Mouse (Mus musculus): Measurements from ENCODE around the gene Gpn1. TPM values are rescaled to one million over a fixed set of nuclear protein-coding genes. Genes with fewer than 3 reads are reported as not detected.
"Not testable (repeated sequence)": the region's sequence is repeated elsewhere in the genome, so short reads cannot be mapped to it uniquely, and the experiment has no call there.

Gpn1 gene
- polyA plus RNA-seq, 1 experiment from 2014 or later, result 52.9 TPM

GRCm38 (mm10) chr5:31527707-31528106 lies 33.2 kb downstream of the Gpn1 start, which contains the start of gene Supt7l:
Gene Supt7l, minus strand, starts transcription at chr5:31527807.
- not testable (repeated sequence) for H3K9me3 ChIP-seq (replicated peaks; ENCODE audit: control insufficient read depth, low read length); H3K27me3 ChIP-seq (ENCODE audit: control insufficient read depth, insufficient read depth, low read length); H3K36me3 ChIP-seq (ENCODE audit: control insufficient read depth, insufficient read depth, low read length); ATAC-seq (ENCODE audit: insufficient read depth, low FRiP score)
- WGBS, result 73% methylated on average over 11 of the region's 11 CpGs
- H3K9ac ChIP-seq (ENCODE audit: low read length), result peak within 1 kb of the TSS; percentile 93
- H3K4me2 ChIP-seq (ENCODE audit: low read depth, low read length), result peak within 1 kb of the TSS; percentile 88
- peak within 1 kb of the TSS; percentile 95 for H3K4me3 ChIP-seq (replicated peaks; ENCODE audit: low read length)
- peaks cover 10% of the 10 kb centered on the region for H3K4me1 ChIP-seq (ENCODE audit: control insufficient read depth, insufficient read depth, low read length)
- peak within 1 kb of the TSS; percentile 90; the same call in 1 of the 2 replicates for H3K27ac ChIP-seq (ENCODE audit: low read length)

DNA sequence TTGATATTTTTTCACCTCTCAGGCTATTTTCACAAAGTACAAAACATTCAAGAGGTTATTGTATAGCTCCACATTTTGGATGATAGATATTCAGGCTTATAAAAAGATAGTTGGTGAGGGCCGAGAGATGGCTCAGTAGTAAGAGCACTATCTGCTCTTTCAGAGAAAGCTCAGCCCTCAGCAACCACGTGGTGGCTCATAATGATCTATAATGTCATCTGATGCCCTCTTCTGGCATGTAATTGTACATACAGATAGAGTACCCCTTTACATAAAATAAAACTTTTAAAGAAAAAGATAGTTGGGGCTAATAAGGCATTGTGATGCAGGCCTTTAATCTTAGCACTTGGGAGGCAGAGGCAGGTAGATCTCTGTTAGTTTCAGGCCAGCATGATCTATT lies 34.0 kb downstream of the Gpn1 start:
- 50% methylated on average over 2 of the region's 2 CpGs for WGBS
- no peak overlapping the region for H3K4me3 ChIP-seq (replicated peaks; ENCODE audit: low read length)
- no peak overlapping the region for H3K4me2 ChIP-seq (ENCODE audit: low read depth, low read length)
- ATAC-seq (ENCODE audit: insufficient read depth, low FRiP score), result no peak
- no peaks in the 10 kb centered on the region for H3K27me3 ChIP-seq (ENCODE audit: control insufficient read depth, insufficient read depth, low read length)
- H3K4me1 ChIP-seq (ENCODE audit: control insufficient read depth, insufficient read depth, low read length), result peaks cover 10% of the 10 kb centered on the region
- H3K9me3 ChIP-seq (replicated peaks; ENCODE audit: control insufficient read depth, low read length), result no peaks in the 10 kb centered on the region
- no peaks in the 10 kb centered on the region; the same call in 1 of the 2 replicates for H3K36me3 ChIP-seq (ENCODE audit: control insufficient read depth, insufficient read depth, low read length)
- no peak overlapping the region for H3K27ac ChIP-seq (ENCODE audit: low read length)
- no peak overlapping the region for H3K9ac ChIP-seq (ENCODE audit: low read length)

- H3K27me3 ChIP-seq (ENCODE audit: control insufficient read depth, insufficient read depth, low read length), result no peaks in the 10 kb centered on the region
- ATAC-seq (ENCODE audit: insufficient read depth, low FRiP score), result no peak
- no peaks in the 10 kb centered on the region for H3K4me1 ChIP-seq (ENCODE audit: control insufficient read depth, insufficient read depth, low read length)
- H3K4me2 ChIP-seq (ENCODE audit: low read depth, low read length), result no peak overlapping the region
- no peak overlapping the region for H3K9ac ChIP-seq (ENCODE audit: low read length)
- peaks cover 11% of the 10 kb centered on the region; the same call in 1 of the 2 replicates for H3K36me3 ChIP-seq (ENCODE audit: control insufficient read depth, insufficient read depth, low read length)
- H3K27ac ChIP-seq (ENCODE audit: low read length), result no peak overlapping the region
- no peaks in the 10 kb centered on the region for H3K9me3 ChIP-seq (replicated peaks; ENCODE audit: control insufficient read depth, low read length)
- no peak overlapping the region for H3K4me3 ChIP-seq (replicated peaks; ENCODE audit: low read length)
- WGBS, result 93% methylated on average over 2 of the region's 2 CpGs
These were observed 40.7 kb downstream of the Gpn1 start for GRCm38 (mm10) chr5:31535228-31535627.

DNA sequence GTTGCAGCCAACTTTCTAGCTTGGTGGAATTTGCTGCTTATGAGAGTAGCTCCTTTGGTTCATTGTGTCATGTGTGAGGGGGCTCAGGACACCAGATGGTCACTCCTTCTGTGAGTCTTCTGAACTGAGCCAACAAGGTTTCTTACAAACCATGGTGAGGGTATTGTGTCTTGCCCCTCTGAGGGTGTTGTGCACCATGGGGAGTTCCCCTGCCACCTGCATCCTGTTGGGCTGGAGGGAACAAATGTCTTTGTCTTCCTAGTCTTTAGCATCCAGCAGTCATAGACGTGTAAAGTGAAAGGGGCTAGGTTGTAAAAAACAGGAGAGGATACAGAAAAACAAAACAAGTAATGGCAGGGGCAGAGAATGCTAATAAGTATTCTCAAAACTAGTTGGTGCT lies 64.9 kb downstream of the Gpn1 start:
- no peak overlapping the region for H3K9ac ChIP-seq (ENCODE audit: low read length)
- H3K36me3 ChIP-seq (ENCODE audit: control insufficient read depth, insufficient read depth, low read length), result 0 out of 2 replicates have a peak, but pooled peaks cover under 1% of the 10 kb centered on the region
- no peak for ATAC-seq (ENCODE audit: insufficient read depth, low FRiP score)
- H3K27ac ChIP-seq (ENCODE audit: low read length), result no peak overlapping the region
- no peaks in the 10 kb centered on the region for H3K9me3 ChIP-seq (replicated peaks; ENCODE audit: control insufficient read depth, low read length)
- no peaks in the 10 kb centered on the region for H3K27me3 ChIP-seq (ENCODE audit: control insufficient read depth, insufficient read depth, low read length)
- H3K4me2 ChIP-seq (ENCODE audit: low read depth, low read length), result no peak overlapping the region
- WGBS, result 56% methylated on average over 1 of the region's 1 CpGs
- no peaks in the 10 kb centered on the region for H3K4me1 ChIP-seq (ENCODE audit: control insufficient read depth, insufficient read depth, low read length)
- H3K4me3 ChIP-seq (replicated peaks; ENCODE audit: low read length), result no peak overlapping the region

DNA sequence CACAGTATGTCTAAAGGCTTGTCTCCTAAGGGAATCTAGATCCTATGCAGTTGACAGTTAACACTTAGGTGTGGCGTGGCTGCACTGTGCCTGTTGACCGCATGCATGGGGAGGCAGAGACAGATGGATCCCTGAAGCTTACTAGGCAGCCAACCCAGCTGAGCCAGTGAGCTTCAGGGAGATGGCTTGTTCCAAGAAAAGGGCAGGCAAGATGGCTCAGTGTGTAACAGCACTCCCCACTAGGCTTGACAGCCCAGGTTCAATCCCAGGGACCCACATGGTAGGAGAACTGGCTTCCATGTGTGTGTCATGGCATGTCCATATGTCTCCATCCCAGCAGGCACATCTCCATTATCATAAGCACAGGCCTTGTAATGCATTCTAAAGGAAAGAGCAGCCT lies 65.8 kb downstream of the Gpn1 start:
- WGBS, result 97% methylated on average over 2 of the region's 2 CpGs

DNA sequence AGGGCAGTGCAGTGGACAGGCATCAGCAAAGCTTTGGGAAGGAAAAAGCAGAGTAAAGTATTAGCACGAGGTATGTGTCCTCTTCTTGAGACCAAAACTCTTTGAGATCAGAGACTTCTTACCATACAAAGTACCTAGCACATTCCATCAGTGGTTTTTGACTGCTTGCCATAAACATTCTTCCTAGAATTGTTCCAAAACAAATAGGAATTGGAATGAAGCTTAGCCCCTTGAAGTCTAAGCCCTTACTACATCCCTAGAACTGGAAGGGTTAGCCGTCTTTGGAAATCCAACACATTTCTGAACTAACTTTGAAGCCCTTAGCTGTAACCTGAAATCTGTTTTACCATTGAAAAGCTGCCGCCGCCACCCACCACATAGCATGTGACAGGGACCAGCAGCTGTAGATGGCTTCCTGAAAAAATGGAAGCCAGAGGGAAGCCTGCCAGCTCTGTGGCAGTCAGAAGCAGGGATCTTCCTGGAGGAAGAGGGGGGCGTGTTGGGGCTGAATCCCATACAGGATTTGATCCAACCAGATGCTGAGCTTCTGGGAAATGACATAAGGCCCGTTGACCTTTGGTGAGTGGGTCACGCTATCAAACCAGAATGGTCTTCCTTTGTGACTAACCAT lies 67.6 kb downstream of the Gpn1 start:
- Histone ChIP-seq H3K4me1 (ENCODE audit: control insufficient read depth, insufficient read depth, low read length) (no peaks in the 10 kb centered on the region), H3K4me3 (replicated peaks; ENCODE audit: low read length) (no peak overlapping the region), H3K4me2 (ENCODE audit: low read depth, low read length) (no peak overlapping the region), H3K36me3 (ENCODE audit: control insufficient read depth, insufficient read depth, low read length) (no peaks in the 10 kb centered on the region), H3K27ac (ENCODE audit: low read length) (no peak overlapping the region), H3K9me3 (replicated peaks; ENCODE audit: control insufficient read depth, low read length) (no peaks in the 10 kb centered on the region), H3K9ac (ENCODE audit: low read length) (no peak overlapping the region), H3K27me3 (ENCODE audit: control insufficient read depth, insufficient read depth, low read length) (no peaks in the 10 kb centered on the region)
- no peak for ATAC-seq (ENCODE audit: insufficient read depth, low FRiP score)
- WGBS, result 72% methylated on average over 7 of the region's 7 CpGs

More for the DNA sequence above, 65.8 kb downstream of the Gpn1 start:
- Histone ChIP-seq H3K4me2 (ENCODE audit: low read depth, low read length) (no peak overlapping the region), H3K27me3 (ENCODE audit: control insufficient read depth, insufficient read depth, low read length) (no peaks in the 10 kb centered on the region), H3K9ac (ENCODE audit: low read length) (no peak overlapping the region), H3K27ac (ENCODE audit: low read length) (no peak overlapping the region), H3K4me3 (replicated peaks; ENCODE audit: low read length) (no peak overlapping the region), H3K9me3 (replicated peaks; ENCODE audit: control insufficient read depth, low read length) (no peaks in the 10 kb centered on the region), H3K4me1 (ENCODE audit: control insufficient read depth, insufficient read depth, low read length) (no peaks in the 10 kb centered on the region), H3K36me3 (ENCODE audit: control insufficient read depth, insufficient read depth, low read length) (no peaks in the 10 kb centered on the region)
- ATAC-seq (ENCODE audit: insufficient read depth, low FRiP score), result no peak

Other genes with a start within 250 kb of the Gpn1 start
- gene Krtcap3, start 243.1 kb upstream of the Gpn1 start, polyA plus RNA-seq (2015; fragmentation: Nextera tagmentation; extraction: Ambion mirVana), result 64.2 and 76.1 TPM in 2 replicates
- 34.6 and 35.1 TPM in 2 replicates for gene Ift172, start 203.6 kb upstream of the Gpn1 start, polyA plus RNA-seq (2015; fragmentation: Nextera tagmentation; extraction: Ambion mirVana)
- 23.0 and 23.7 TPM in 2 replicates for gene Fndc4, start 198.7 kb upstream of the Gpn1 start, polyA plus RNA-seq (2015; fragmentation: Nextera tagmentation; extraction: Ambion mirVana)
- 0.89 and 1.3 TPM in 2 replicates for gene Gckr, start 197.3 kb upstream of the Gpn1 start, polyA plus RNA-seq (2015; fragmentation: Nextera tagmentation; extraction: Ambion mirVana)
- 40.6 and 42.9 TPM in 2 replicates for gene Zfp512, start 42.3 kb upstream of the Gpn1 start, polyA plus RNA-seq (2015; fragmentation: Nextera tagmentation; extraction: Ambion mirVana)
- not detected in 2 replicates for gene 4930548H24Rik, start 9.0 kb upstream of the Gpn1 start, polyA plus RNA-seq (2015; fragmentation: Nextera tagmentation; extraction: Ambion mirVana)
- 24.0 and 26.2 TPM in 2 replicates for gene Slc4a1ap, start 32.3 kb downstream of the Gpn1 start, polyA plus RNA-seq (2015; fragmentation: Nextera tagmentation; extraction: Ambion mirVana)
- gene Supt7l, start 33.1 kb downstream of the Gpn1 start, polyA plus RNA-seq (2015; fragmentation: Nextera tagmentation; extraction: Ambion mirVana), result 18.3 and 21.9 TPM in 2 replicates
- gene Mrpl33, start 102.2 kb downstream of the Gpn1 start, polyA plus RNA-seq (2015; fragmentation: Nextera tagmentation; extraction: Ambion mirVana), result 313 and 319 TPM in 2 replicates
- 7.4 and 8.6 TPM in 2 replicates for gene Rbks, start 202.9 kb downstream of the Gpn1 start, polyA plus RNA-seq (2015; fragmentation: Nextera tagmentation; extraction: Ambion mirVana)
- 62.6 and 64.2 TPM in 2 replicates for gene Babam2, start 202.9 kb downstream of the Gpn1 start, polyA plus RNA-seq (2015; fragmentation: Nextera tagmentation; extraction: Ambion mirVana)